Mouse (Mus musculus): ENCODE measurements around the gene Grm1.

DNA sequence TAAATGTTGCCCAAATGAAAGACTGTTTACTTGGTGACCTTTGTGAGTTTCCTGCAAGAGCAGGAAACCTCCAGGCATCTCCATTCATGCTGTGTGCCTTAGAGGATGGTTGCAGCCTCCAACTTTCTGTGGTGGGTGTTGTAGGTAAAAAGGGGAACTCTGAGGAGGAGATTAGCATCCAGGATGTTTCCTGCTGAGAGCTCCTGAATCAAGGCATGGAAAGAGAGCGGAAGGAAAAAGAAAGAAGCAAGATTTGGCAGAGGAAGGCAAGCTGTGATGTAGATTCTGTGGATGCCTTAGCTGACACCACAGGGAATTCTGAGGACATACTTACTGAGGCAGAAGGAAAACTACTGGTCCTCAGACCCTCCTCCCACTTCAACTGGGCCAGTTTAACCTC, 85.4 kb downstream of the Grm1 start:
- TF ChIP-seq EP300 (IDR thresholded peaks at IDR 0.05; ENCODE audit: low read depth) = no peak
- no peak for TF ChIP-seq CTCF (IDR thresholded peaks at IDR 0.05; ENCODE audit: low read depth)
